Mouse (Mus musculus) spleen, postnatal 14 days (tissue): ENCODE data around the gene Tspan18.

ENCODE experiments used
- DNase-seq, 2 experiments: peaks; one replicate each; pipeline ENCODE4 v3.0.0; 2021 to 2022; ENCODE audit warnings: low spot score in 2 of 2

Tspan18 gene

GRCm38 (mm10) chr2:93187323-93187996 lies 146.8 kb downstream of the Tspan18 start, which contains the start of gene Trp53i11:
Trp53i11 (plus strand) TSS chr2:93187548.
- DNase-seq = peak; percentile 82 to 89

GRCm38 (mm10) chr2:93182859-93183258 lies 151.4 kb downstream of the Tspan18 start:
- no peak for DNase-seq

GRCm38 (mm10) chr2:93180077-93180844 lies 154.0 kb downstream of the Tspan18 start:
- no peak for DNase-seq

- DNase-seq = no peak
These were observed 154.7 kb downstream of the Tspan18 start for GRCm38 (mm10) chr2:93179603-93180002.

- DNase-seq = no peak
These were observed 156.0 kb downstream of the Tspan18 start for GRCm38 (mm10) chr2:93178313-93178677.

- DNase-seq = no peak
These were observed 156.5 kb downstream of the Tspan18 start for GRCm38 (mm10) chr2:93177668-93178312.

GRCm38 (mm10) chr2:93176871-93177667 lies 157.2 kb downstream of the Tspan18 start:
- DNase-seq = no peak

- no peak for DNase-seq
These were observed 158.0 kb downstream of the Tspan18 start for GRCm38 (mm10) chr2:93176193-93176798.

- no peak for DNase-seq
These were observed 158.6 kb downstream of the Tspan18 start for GRCm38 (mm10) chr2:93175721-93176120.

- no peak for DNase-seq
These were observed 159.0 kb downstream of the Tspan18 start for GRCm38 (mm10) chr2:93175278-93175677.

GRCm38 (mm10) chr2:93174159-93174558 lies 160.1 kb downstream of the Tspan18 start:
- no peak for DNase-seq

GRCm38 (mm10) chr2:93172460-93172859 lies 161.8 kb downstream of the Tspan18 start:
- DNase-seq = no peak

- no peak for DNase-seq
These were observed 162.4 kb downstream of the Tspan18 start for GRCm38 (mm10) chr2:93171929-93172328.

- DNase-seq = no peak
These were observed 163.5 kb downstream of the Tspan18 start for GRCm38 (mm10) chr2:93170845-93171200.

GRCm38 (mm10) chr2:93170156-93170844 lies 164.0 kb downstream of the Tspan18 start:
- DNase-seq = no peak

- peak in 1 of 2 experiments; percentile 21 for DNase-seq
These were observed 167.4 kb downstream of the Tspan18 start for GRCm38 (mm10) chr2:93166734-93167406.

GRCm38 (mm10) chr2:93166295-93166694 lies 168.0 kb downstream of the Tspan18 start:
- no peak for DNase-seq

- DNase-seq = no peak
These were observed 170.5 kb downstream of the Tspan18 start for GRCm38 (mm10) chr2:93163750-93164335.

GRCm38 (mm10) chr2:93163317-93163716 lies 171.0 kb downstream of the Tspan18 start:
- DNase-seq = peak; percentile 22 to 40

- DNase-seq = peak in 1 of 2 experiments; percentile 18
These were observed 171.5 kb downstream of the Tspan18 start for GRCm38 (mm10) chr2:93162791-93163190.
